Mouse (Mus musculus) stomach, postnatal 0 days (tissue): Measurements from ENCODE around the gene Gga3.

Experiments used
- CTCF ChIP-seq: IDR thresholded peaks from 2 replicates; pipeline ENCODE4 v1.5.1; 2016; ENCODE audit warnings: antibody characterized with exemption, low read depth, mild to moderate bottlenecking, moderate library complexity
- EP300 ChIP-seq: optimal IDR thresholded peaks from 2 replicates; pipeline ENCODE3; 2016; ENCODE audit warnings: antibody characterized with exemption

- TF ChIP-seq CTCF, result no peak
- TF ChIP-seq EP300, result no peak
These were observed 13.2 kb downstream of the Gga3 start for GRCm38 (mm10) chr11:115590526-115591075.
